Mouse (Mus musculus): ENCODE measurements at regions not wholly inside any gene's neighbourhood (a gene's known extent, or its start where the extent isn't known, plus 50 kb on each side); places are given as distances from the start of the nearest gene placed in this dataset.

DNA sequence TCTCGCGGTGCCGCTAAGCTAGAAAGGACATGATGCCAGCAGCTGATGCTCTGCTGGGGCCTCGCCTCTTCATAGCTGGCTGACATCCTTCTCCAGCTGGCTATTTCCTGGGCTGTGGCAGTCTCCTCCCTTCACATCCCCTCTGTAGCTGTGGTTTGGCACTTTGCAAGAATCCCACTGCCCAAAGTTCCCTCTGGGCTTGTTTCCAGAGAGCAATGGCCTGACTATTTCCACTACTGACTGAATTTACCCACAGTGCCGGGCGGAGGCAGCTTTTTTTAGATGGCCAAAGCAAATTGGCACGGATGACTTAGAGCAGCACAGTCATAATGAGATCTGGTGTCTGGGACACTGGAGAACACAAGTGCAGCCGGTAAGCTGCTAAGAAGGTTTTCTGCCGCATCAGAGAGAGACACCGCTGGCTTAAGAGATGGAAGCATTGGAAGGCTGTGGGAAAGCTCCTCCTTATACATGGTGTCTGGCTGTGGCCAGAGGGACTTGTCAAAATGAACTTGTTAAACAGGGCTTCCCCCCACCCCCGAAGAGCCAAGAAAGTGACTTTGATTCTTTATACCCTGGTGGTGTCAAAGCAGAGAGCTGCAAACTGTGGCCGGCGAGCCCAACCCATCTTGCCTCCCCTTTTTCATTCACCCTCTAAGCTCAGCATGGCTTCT, 98.5 kb downstream of the Dkk1 start:
- H3K4me3 ChIP-seq (ENCODE audit: low read depth, low read length), result no peak overlapping the region
- H3K27me3 ChIP-seq (ENCODE audit: control insufficient read depth, insufficient read depth, low read length), result no peaks in the 10 kb centered on the region
- no peak for DNase-seq (ENCODE audit: low spot score)
- no peak overlapping the region for H3K27ac ChIP-seq (ENCODE audit: low read depth, low read length)
- no peaks in the 10 kb centered on the region for H3K9me3 ChIP-seq (ENCODE audit: control insufficient read depth, low read length)
- no peak overlapping the region for H3K9ac ChIP-seq (ENCODE audit: low read depth, low read length)
- no peak overlapping the region for H3K4me2 ChIP-seq (replicated peaks; ENCODE audit: low read depth, low read length)
- WGBS, result 89% methylated on average over 13 of the region's 13 CpGs
- peaks cover 2% of the 10 kb centered on the region; the same call in 1 of the 2 replicates for H3K4me1 ChIP-seq (replicated peaks; ENCODE audit: control insufficient read depth, insufficient read depth, low read length)
- H3K36me3 ChIP-seq (ENCODE audit: control insufficient read depth, insufficient read depth, low read length), result no peaks in the 10 kb centered on the region
- no peak for ATAC-seq (ENCODE audit: low FRiP score)

DNA sequence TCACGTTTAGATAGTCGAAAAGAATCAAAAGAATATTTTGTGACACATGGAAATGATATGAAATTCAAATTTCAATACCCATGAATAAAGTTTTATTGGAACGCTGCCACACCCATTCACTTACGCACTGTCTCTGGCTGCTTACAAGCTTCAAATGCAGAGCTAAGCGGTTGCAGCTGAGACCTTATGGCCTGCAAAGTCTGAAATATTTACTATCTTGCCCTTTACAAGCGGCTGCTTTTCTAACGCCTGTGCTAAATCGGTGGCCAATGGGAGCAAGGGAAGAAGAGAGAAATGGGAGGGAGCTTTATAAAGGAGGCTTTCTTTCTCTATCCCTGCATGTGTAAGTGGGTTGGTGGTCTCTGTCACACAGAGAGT, 97.9 kb downstream of the Dkk1 start:
- H3K4me3 ChIP-seq (ENCODE audit: low read depth, low read length), result no peak overlapping the region
- no peak overlapping the region for H3K27ac ChIP-seq (ENCODE audit: low read depth, low read length)
- peaks cover 2% of the 10 kb centered on the region; the same call in 1 of the 2 replicates for H3K4me1 ChIP-seq (replicated peaks; ENCODE audit: control insufficient read depth, insufficient read depth, low read length)
- no peaks in the 10 kb centered on the region for H3K36me3 ChIP-seq (ENCODE audit: control insufficient read depth, insufficient read depth, low read length)
- ATAC-seq (ENCODE audit: low FRiP score), result no peak
- H3K9me3 ChIP-seq (ENCODE audit: control insufficient read depth, low read length), result no peaks in the 10 kb centered on the region
- DNase-seq (ENCODE audit: low spot score), result no peak
- no peak overlapping the region for H3K4me2 ChIP-seq (replicated peaks; ENCODE audit: low read depth, low read length)
- no peaks in the 10 kb centered on the region for H3K27me3 ChIP-seq (ENCODE audit: control insufficient read depth, insufficient read depth, low read length)
- 76% methylated on average over 8 of the region's 8 CpGs for WGBS
- H3K9ac ChIP-seq (ENCODE audit: low read depth, low read length), result no peak overlapping the region

DNA sequence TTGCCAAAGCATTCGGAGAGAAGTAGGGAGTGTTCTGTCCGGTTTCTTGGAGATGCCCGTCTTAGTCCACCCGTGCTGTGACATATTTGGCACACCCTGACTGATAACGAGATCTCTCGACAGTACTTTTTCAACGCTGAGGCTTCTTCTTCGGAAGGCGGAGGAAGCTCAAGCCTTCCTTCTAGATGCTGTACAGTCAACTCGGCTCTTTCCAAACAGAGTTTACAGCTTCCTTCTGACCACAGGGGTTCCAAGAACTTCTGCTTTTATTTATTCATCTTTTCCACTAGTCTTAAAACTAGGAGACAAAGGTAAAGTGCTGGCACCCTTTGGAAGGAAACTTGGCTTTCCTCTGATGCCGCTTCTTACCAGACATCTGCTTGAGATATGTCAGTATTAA, 96.8 kb downstream of the Dkk1 start:
- ATAC-seq (ENCODE audit: low FRiP score) (no peak), DNase-seq (ENCODE audit: low spot score) (no peak)
- H3K27me3 ChIP-seq (ENCODE audit: control insufficient read depth, insufficient read depth, low read length), result no peaks in the 10 kb centered on the region
- no peaks in the 10 kb centered on the region for H3K9me3 ChIP-seq (ENCODE audit: control insufficient read depth, low read length)
- no peak overlapping the region for H3K9ac ChIP-seq (ENCODE audit: low read depth, low read length)
- no peak overlapping the region for H3K4me2 ChIP-seq (replicated peaks; ENCODE audit: low read depth, low read length)
- 93% methylated on average over 11 of the region's 11 CpGs for WGBS
- H3K27ac ChIP-seq (ENCODE audit: low read depth, low read length), result no peak overlapping the region
- H3K4me3 ChIP-seq (ENCODE audit: low read depth, low read length), result no peak overlapping the region
- no peaks in the 10 kb centered on the region for H3K36me3 ChIP-seq (ENCODE audit: control insufficient read depth, insufficient read depth, low read length)
- H3K4me1 ChIP-seq (replicated peaks; ENCODE audit: control insufficient read depth, insufficient read depth, low read length), result no peaks in the 10 kb centered on the region

DNA sequence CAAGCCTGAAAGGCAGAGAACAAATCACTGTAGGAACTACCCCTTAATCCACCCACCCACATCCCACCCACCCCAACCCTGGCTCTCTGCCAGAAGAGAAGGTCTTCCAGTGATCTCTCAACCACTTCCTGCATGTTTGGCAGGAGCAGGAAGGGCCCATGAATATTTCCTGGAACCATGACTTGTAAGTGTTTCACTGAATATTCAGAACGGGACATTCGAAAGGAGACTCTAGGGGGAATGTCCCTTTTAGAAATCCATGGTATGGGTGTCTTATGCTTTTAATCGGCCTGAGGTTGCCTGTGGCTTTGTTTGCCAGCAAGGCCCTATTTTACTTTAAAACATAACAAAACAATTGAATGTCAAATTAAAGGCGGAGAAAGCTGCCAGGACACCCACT, 66.0 kb downstream of the Dkk1 start:
- 35% methylated on average over 4 of the region's 4 CpGs for WGBS
- ATAC-seq (ENCODE audit: low FRiP score), result no peak
- no peak overlapping the region for H3K4me2 ChIP-seq (replicated peaks; ENCODE audit: low read depth, low read length)
- no peaks in the 10 kb centered on the region for H3K4me1 ChIP-seq (replicated peaks; ENCODE audit: control insufficient read depth, insufficient read depth, low read length)
- H3K9ac ChIP-seq (ENCODE audit: low read depth, low read length), result no peak overlapping the region
- no peaks in the 10 kb centered on the region for H3K27me3 ChIP-seq (ENCODE audit: control insufficient read depth, insufficient read depth, low read length)
- no peaks in the 10 kb centered on the region for H3K36me3 ChIP-seq (ENCODE audit: control insufficient read depth, insufficient read depth, low read length)
- H3K4me3 ChIP-seq (ENCODE audit: low read depth, low read length), result no peak overlapping the region
- H3K9me3 ChIP-seq (ENCODE audit: control insufficient read depth, low read length), result no peaks in the 10 kb centered on the region
- DNase-seq (ENCODE audit: low spot score), result no peak
- H3K27ac ChIP-seq (ENCODE audit: low read depth, low read length), result no peak overlapping the region

DNA sequence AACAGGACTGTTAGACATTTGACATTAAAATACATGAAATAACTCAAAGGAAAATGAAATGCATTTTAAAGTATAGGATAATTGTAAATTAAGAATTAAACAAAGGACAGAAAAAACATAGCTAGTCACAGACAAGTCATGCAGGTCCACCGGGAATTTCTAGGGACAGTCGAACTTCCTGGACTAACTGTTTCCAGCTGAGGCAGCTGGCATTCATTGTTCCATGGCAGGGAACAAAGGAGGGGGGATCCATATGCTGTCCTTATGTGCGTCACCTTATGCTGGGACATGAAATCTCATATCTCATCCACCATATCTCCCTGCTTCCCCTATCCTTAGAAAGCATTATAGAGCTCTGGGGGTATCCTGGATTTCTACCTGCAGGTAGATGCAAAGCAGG, 59.7 kb downstream of the Dkk1 start:
- WGBS, result 38% methylated on average over 3 of the region's 3 CpGs
- Histone ChIP-seq H3K27me3 (ENCODE audit: control insufficient read depth, insufficient read depth, low read length) (no peaks in the 10 kb centered on the region), H3K4me2 (replicated peaks; ENCODE audit: low read depth, low read length) (no peak overlapping the region), H3K9ac (ENCODE audit: low read depth, low read length) (no peak overlapping the region), H3K36me3 (ENCODE audit: control insufficient read depth, insufficient read depth, low read length) (no peaks in the 10 kb centered on the region), H3K9me3 (ENCODE audit: control insufficient read depth, low read length) (no peaks in the 10 kb centered on the region), H3K27ac (ENCODE audit: low read depth, low read length) (no peak overlapping the region), H3K4me3 (ENCODE audit: low read depth, low read length) (no peak overlapping the region), H3K4me1 (replicated peaks; ENCODE audit: control insufficient read depth, insufficient read depth, low read length) (no peaks in the 10 kb centered on the region)
- DNase-seq (ENCODE audit: low spot score) (peak; percentile 27), ATAC-seq (ENCODE audit: low FRiP score) (peak; percentile 43; the same call in 1 of the 2 replicates)

DNA sequence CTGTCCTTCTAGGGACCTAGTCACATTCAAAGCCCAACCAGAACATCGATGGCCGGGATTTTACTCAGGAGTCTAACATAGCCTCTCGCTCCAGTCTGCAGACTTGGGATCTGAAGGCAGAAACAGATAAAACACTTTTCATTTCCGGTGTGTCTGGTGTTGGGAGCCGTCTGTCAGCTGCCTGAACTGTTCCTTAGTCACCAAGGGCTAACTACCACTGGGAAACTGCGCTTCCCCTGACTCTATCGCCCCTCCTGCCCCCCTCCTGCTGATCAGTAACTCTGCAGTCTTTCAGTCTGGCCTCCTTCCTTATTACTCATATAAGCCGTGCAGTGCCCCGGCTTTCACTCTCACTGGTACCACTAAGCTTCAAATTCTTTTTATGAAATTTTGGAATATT, 58.5 kb downstream of the Dkk1 start:
- Histone ChIP-seq H3K4me3 (ENCODE audit: low read depth, low read length) (no peak overlapping the region), H3K4me2 (replicated peaks; ENCODE audit: low read depth, low read length) (no peak overlapping the region), H3K9ac (ENCODE audit: low read depth, low read length) (no peak overlapping the region), H3K27me3 (ENCODE audit: control insufficient read depth, insufficient read depth, low read length) (no peaks in the 10 kb centered on the region), H3K27ac (ENCODE audit: low read depth, low read length) (no peak overlapping the region), H3K4me1 (replicated peaks; ENCODE audit: control insufficient read depth, insufficient read depth, low read length) (no peaks in the 10 kb centered on the region), H3K9me3 (ENCODE audit: control insufficient read depth, low read length) (no peaks in the 10 kb centered on the region), H3K36me3 (ENCODE audit: control insufficient read depth, insufficient read depth, low read length) (no peaks in the 10 kb centered on the region)
- DNase-seq (ENCODE audit: low spot score) (no peak), ATAC-seq (ENCODE audit: low FRiP score) (no peak)
- WGBS, result 52% methylated on average over 9 of the region's 9 CpGs
